Mouse (Mus musculus) kidney, adult 18-20 months (tissue): ENCODE results near the gene Bcl11b.

Experiments
- DNase-seq: peaks from one replicate; pipeline ENCODE4 v3.0.0; 2021

Bcl11b gene

DNA sequence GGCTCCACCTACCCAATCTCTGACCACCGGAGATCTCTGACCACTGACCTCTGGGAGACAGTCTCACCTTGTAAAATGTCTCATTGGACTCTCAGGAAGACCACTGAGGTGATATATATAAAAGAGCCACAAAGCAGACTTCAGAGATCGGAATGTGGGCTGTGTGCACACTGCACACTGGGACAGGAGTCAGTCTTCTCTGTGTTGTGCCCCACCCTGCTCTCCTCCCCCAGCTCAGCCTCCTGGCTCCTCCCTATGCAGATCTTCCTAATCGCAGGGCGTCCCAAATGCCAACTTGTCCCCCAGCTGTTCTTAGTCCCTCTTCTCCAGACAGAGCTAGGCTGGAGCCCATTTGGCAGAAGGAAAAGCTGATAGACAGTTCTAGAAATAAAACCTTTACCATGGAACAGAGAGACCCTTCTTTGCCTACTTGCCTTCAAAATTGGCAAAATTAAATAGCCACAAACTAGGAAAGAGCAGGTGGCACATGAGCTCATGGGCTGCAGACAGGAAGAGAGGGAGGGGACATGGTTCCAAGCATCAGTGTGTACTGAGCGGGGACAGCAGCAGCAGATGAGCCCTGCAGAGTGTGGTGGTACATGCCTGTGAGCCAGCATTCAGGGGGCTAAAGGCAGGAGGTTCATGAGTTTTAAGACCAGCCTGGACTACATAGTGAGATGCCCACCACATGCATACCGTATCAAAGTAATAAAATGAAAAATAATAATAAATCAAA lies 118.9 kb downstream of the Bcl11b start:
- no peak for DNase-seq

DNA sequence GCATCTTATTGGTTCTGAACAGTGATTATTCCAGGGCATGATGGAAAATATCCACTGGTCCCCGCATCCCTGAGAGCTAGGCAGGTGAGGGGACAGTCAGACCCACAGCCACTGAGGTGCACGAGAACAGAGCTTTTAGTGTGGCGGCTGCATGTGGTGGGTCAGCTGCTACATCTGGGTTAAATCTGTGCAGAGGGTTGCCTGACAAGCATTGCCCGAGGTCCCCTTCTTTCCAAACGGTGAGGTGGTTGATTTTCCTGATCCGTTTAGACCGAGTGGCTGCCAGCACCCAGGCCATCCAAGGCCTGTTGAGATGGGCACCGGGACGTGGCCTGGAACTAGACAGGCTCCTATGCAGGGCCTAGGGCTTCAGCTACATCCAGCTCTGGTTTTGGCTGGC lies 121.7 kb downstream of the Bcl11b start:
- no peak for DNase-seq

GRCm38 (mm10) chr12:107880748-107881147 lies 122.7 kb downstream of the Bcl11b start:
- DNase-seq = no peak

DNA sequence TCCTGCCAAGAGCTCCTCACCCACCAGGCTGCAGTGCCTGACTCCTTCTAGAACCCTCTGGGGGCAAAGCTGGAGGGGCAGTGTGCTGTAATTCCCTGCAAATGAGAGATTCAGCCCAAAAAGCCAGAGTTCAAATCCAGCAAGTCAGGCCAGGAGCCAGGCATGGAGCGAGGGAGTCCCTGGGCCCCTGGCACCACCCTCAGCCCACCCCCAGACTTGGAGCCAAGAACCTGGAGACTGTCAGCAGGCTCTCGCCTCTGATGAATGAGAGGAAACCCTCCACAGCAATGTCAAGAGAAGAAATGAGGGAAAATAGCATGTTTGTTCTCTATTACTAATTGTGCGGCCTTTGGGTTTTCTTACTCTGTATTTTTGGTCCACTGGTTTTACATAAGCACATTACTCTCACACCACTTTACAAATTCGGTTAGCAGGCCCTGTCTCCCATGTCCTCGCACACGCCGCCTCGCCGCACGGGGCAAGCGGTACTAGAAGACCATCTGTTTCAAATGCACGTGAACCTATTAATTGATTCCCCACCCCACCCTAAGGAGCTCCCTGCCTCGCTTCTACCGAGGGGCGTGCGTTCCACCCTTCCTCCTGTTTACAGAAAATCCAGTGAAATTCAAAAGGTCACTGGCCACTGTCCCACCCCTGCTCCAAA lies 124.2 kb downstream of the Bcl11b start:
- DNase-seq = no peak

DNA sequence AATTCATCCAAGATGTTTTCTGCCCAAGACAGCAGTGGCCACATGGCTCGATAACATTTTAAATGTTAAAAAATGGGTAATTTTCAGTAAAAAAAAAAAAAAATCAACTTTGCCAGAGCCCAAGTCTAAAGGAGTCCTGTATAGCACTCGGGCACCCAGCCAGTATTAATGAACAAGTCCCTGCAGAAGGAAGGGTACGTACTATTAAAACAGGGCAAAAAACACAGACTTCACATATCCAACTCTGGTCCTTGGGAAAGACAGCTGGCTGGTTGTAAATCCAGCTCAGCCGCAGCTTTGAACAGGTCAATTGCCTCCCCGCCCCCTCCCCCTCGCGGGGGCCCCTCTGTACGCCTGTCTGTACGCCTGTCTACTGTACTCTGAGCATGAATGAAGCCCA lies 127.2 kb downstream of the Bcl11b start:
- DNase-seq = no peak

DNA sequence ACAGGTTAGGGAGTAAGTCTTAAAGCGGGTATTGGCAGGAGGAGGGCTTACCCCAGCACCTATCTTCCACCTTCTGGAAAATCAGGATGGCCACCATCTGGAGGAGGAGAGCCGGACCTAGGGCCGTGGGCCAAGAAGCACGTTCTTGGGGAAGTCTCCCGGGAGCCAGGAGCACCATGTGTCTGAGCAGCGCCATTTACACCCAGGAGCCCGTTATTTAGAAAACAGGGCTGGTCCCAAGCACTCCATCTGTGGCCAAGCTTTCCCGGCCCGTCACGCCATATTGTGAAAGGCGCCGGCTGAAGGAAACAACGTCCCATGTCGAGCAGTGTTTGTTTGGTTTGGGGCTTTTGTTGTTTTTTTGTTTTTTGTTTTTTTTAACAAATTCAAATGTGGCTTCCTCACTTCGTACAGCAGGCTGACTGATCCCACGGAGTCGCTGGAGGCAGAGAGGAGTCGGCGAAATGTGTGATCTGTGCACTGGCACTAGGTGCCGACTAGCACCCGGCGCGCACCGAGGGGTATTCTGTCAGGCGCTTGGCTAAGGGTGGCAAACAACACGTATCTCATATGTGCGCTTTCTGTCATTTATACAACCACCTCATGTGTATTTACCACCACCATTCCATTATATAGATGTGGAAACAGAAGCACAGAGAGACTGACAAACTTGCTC lies 128.8 kb downstream of the Bcl11b start:
- DNase-seq = no peak

DNA sequence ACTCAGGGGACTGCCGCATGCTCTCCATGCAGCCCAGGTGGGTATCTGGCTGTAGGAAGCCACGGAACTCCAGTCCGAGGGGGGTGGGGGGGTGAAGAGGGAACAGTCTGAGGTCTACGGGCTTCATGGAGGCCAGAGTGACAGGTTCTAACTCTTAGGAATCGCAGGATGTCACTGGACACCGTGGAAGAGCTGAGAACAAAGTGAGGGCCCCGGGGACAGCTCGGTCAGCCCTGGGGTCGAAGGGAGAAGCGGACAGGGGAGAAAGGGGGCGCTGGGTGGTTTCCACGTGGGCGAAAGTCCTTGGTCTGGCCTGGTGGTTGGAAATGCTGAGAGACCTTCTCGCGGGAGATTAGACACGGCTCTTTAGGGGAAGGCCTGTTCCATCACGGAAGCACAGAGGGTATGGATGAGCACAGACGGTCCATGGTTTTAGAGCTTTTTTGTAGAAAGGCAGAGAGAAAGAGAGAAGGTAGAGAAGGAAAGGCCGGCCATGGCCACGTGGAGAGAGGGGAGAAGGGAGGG lies 133.8 kb downstream of the Bcl11b start:
- DNase-seq = no peak

DNA sequence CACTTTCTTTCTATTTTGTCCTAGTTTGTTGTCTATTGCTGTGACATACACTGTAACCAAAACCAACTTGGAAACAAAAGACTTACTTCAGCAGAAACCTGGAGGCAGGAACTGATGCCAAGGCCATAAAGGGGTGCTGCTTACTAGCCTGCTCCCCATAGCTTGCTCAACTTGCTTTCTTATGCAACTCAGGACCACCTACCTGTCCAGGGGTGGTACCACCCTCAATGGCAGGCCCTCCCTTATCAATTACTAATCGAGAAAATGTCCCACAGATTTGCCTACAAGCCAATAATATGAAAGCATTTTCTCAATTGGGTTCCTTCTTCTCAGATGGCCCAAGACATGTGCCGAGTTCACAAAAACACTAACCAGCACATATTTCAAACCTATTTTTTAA lies 135.1 kb downstream of the Bcl11b start:
- DNase-seq = no peak
